Mouse (Mus musculus): ENCODE measurements around the gene Slc13a3. TPM values are rescaled to one million over a fixed set of nuclear protein-coding genes. Genes with fewer than 3 reads are reported as not detected.

The Slc13a3 gene
- polyA plus RNA-seq, 1 experiment from 2014 or later = 6.5 TPM

DNA sequence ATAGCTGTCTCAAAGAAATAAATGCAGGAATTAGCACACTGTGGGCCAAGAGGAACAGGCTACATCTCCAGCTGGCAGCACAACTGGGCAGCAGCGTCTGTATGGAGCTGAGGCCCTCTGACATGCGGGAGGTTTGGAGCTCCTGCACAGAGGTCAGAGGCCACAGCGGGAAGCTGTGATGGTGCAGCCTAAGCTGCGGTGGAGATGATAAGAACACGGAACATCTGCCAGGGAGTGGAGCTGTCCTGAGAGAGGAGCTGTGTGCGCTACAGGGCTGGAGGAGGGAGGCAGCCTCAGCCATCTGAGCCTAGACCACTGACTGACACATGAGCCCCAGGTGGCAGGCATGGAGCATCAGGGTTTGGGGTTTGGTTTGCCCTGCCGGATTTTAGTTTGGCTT is 44.3 kb downstream of the Slc13a3 start:
- WGBS = 76% methylated on average over 7 of the region's 7 CpGs
- Histone ChIP-seq H3K4me3 (replicated peaks; ENCODE audit: low read length) (no peak overlapping the region), H3K27me3 (replicated peaks; ENCODE audit: control insufficient read depth, insufficient read depth, low read length) (no peaks in the 10 kb centered on the region)

DNA sequence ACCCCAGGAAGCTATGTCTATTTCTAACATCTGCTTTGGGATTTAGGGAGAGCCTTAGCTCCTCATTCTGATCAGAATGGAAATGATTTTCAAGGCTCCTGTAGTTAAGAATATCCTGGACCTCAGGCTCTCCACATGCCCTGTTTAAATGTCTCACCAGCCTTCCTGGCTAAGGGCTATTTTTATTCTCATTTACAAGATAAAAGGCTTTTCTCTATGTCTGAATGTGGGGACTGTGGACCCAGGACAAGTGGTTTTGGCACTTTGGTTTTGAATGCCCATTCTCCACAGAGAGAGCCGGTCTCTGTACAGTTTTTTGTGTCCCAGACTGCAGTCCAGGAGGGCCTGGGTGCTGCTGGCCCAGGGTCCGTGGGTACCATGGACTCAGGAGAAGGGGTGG is 52.8 kb downstream of the Slc13a3 start:
- ATAC-seq = peak; percentile 64
- Histone ChIP-seq H3K9ac (replicated peaks; ENCODE audit: low read depth, low read length) (no peak overlapping the region), H3K27me3 (replicated peaks; ENCODE audit: control insufficient read depth, insufficient read depth, low read length) (no peaks in the 10 kb centered on the region), H3K4me2 (ENCODE audit: low read length) (no peak overlapping the region), H3K4me3 (replicated peaks; ENCODE audit: low read length) (no peak overlapping the region), H3K9me3 (ENCODE audit: control insufficient read depth, low read length) (no peaks in the 10 kb centered on the region), H3K27ac (ENCODE audit: low read length) (peak overlapping the region; percentile 82), H3K4me1 (replicated peaks; ENCODE audit: control insufficient read depth, insufficient read depth, low read length) (peaks cover 23% of the 10 kb centered on the region), H3K36me3 (ENCODE audit: control insufficient read depth, insufficient read depth) (no peaks in the 10 kb centered on the region)
- 26% methylated on average over 2 of the region's 2 CpGs for WGBS

More for the DNA sequence above, 44.3 kb downstream of the Slc13a3 start:
- Histone ChIP-seq H3K9ac (replicated peaks; ENCODE audit: low read depth, low read length) (no peak overlapping the region), H3K36me3 (ENCODE audit: control insufficient read depth, insufficient read depth) (no peaks in the 10 kb centered on the region), H3K4me2 (ENCODE audit: low read length) (no peak overlapping the region), H3K27ac (ENCODE audit: low read length) (no peak overlapping the region), H3K9me3 (ENCODE audit: control insufficient read depth, low read length) (no peaks in the 10 kb centered on the region), H3K4me1 (replicated peaks; ENCODE audit: control insufficient read depth, insufficient read depth, low read length) (no peaks in the 10 kb centered on the region)
- no peak for ATAC-seq

GRCm38 (mm10) chr2:165419670-165420111 is 53.3 kb downstream of the Slc13a3 start:
- H3K4me1 ChIP-seq (replicated peaks; ENCODE audit: control insufficient read depth, insufficient read depth, low read length) = peaks cover 23% of the 10 kb centered on the region
- H3K9ac ChIP-seq (replicated peaks; ENCODE audit: low read depth, low read length) = no peak overlapping the region
- peak; percentile 75 for ATAC-seq
- H3K27ac ChIP-seq (ENCODE audit: low read length) = peak overlapping the region; percentile 82
- H3K36me3 ChIP-seq (ENCODE audit: control insufficient read depth, insufficient read depth) = no peaks in the 10 kb centered on the region
- H3K4me2 ChIP-seq (ENCODE audit: low read length) = no peak overlapping the region
- no peak overlapping the region for H3K4me3 ChIP-seq (replicated peaks; ENCODE audit: low read length)
- no peaks in the 10 kb centered on the region for H3K27me3 ChIP-seq (replicated peaks; ENCODE audit: control insufficient read depth, insufficient read depth, low read length)
- WGBS = 30% methylated on average over 4 of the region's 4 CpGs
- H3K9me3 ChIP-seq (ENCODE audit: control insufficient read depth, low read length) = no peaks in the 10 kb centered on the region

GRCm38 (mm10) chr2:165418577-165418976 is 54.5 kb downstream of the Slc13a3 start:
- ATAC-seq = no peak
- no peak overlapping the region; the same call in 1 of the 2 replicates for H3K27ac ChIP-seq (ENCODE audit: low read length)
- H3K27me3 ChIP-seq (replicated peaks; ENCODE audit: control insufficient read depth, insufficient read depth, low read length) = no peaks in the 10 kb centered on the region
- H3K36me3 ChIP-seq (ENCODE audit: control insufficient read depth, insufficient read depth) = no peaks in the 10 kb centered on the region
- H3K9me3 ChIP-seq (ENCODE audit: control insufficient read depth, low read length) = no peaks in the 10 kb centered on the region
- no peak overlapping the region for H3K4me2 ChIP-seq (ENCODE audit: low read length)
- peaks cover 23% of the 10 kb centered on the region for H3K4me1 ChIP-seq (replicated peaks; ENCODE audit: control insufficient read depth, insufficient read depth, low read length)
- no peak overlapping the region for H3K9ac ChIP-seq (replicated peaks; ENCODE audit: low read depth, low read length)
- no peak overlapping the region for H3K4me3 ChIP-seq (replicated peaks; ENCODE audit: low read length)
- WGBS = 84% methylated on average over 2 of the region's 2 CpGs

DNA sequence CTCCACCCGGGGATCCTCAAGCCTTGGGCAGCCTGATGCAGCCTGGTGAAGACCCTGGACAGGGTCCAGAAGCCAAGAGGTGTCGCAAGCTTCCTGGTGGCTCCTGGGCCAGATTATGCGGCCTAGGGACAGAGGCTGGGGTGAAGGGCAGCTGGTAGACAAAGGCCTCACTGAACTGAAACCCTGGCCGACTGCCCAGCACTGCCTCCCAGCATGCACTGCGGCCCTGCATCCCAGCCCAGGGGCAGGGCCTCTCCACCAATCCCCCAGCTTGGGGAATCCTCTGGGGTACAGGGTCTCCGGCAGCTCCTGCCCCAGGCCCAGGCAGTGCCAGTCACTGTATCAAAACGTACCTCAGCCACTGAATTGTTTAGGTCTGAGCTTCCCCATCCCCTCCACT is 55.7 kb downstream of the Slc13a3 start:
- peak; percentile 67 for ATAC-seq
- no peaks in the 10 kb centered on the region for H3K27me3 ChIP-seq (replicated peaks; ENCODE audit: control insufficient read depth, insufficient read depth, low read length)
- H3K4me3 ChIP-seq (replicated peaks; ENCODE audit: low read length) = no peak overlapping the region
- no peaks in the 10 kb centered on the region for H3K36me3 ChIP-seq (ENCODE audit: control insufficient read depth, insufficient read depth)
- no peaks in the 10 kb centered on the region for H3K9me3 ChIP-seq (ENCODE audit: control insufficient read depth, low read length)
- H3K9ac ChIP-seq (replicated peaks; ENCODE audit: low read depth, low read length) = no peak overlapping the region; the same call in 1 of the 2 replicates
- peaks cover 23% of the 10 kb centered on the region for H3K4me1 ChIP-seq (replicated peaks; ENCODE audit: control insufficient read depth, insufficient read depth, low read length)
- peak overlapping the region; percentile 62 for H3K27ac ChIP-seq (ENCODE audit: low read length)
- H3K4me2 ChIP-seq (ENCODE audit: low read length) = no peak overlapping the region
- WGBS = 19% methylated on average over 7 of the region's 7 CpGs

DNA sequence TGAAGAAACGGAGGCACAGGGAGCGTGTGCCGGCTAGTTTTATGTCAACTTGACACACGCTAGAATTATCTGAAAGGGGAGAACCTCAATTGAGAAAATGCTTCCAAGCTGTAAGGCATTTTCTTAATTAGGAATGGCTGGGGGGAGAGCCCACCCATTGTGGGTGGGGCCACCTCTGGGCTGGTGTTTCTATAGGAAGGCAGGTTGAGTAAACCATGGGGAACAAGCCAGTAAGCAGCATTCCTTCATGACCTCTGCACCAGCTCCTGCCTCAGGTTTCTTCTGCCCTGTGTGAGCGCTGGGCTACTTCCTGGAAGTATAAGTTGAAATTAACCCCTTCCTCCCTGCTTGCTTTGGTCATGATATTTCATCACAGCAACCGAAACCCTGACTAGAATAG is 57.2 kb downstream of the Slc13a3 start:
- ATAC-seq = no peak
- Histone ChIP-seq H3K9me3 (ENCODE audit: control insufficient read depth, low read length) (no peaks in the 10 kb centered on the region), H3K27ac (ENCODE audit: low read length) (no peak overlapping the region), H3K36me3 (ENCODE audit: control insufficient read depth, insufficient read depth) (no peaks in the 10 kb centered on the region), H3K4me1 (replicated peaks; ENCODE audit: control insufficient read depth, insufficient read depth, low read length) (peaks cover 23% of the 10 kb centered on the region), H3K9ac (replicated peaks; ENCODE audit: low read depth, low read length) (no peak overlapping the region), H3K4me2 (ENCODE audit: low read length) (no peak overlapping the region), H3K4me3 (replicated peaks; ENCODE audit: low read length) (no peak overlapping the region), H3K27me3 (replicated peaks; ENCODE audit: control insufficient read depth, insufficient read depth, low read length) (no peaks in the 10 kb centered on the region)
- WGBS = 51% methylated on average over 6 of the region's 6 CpGs

DNA sequence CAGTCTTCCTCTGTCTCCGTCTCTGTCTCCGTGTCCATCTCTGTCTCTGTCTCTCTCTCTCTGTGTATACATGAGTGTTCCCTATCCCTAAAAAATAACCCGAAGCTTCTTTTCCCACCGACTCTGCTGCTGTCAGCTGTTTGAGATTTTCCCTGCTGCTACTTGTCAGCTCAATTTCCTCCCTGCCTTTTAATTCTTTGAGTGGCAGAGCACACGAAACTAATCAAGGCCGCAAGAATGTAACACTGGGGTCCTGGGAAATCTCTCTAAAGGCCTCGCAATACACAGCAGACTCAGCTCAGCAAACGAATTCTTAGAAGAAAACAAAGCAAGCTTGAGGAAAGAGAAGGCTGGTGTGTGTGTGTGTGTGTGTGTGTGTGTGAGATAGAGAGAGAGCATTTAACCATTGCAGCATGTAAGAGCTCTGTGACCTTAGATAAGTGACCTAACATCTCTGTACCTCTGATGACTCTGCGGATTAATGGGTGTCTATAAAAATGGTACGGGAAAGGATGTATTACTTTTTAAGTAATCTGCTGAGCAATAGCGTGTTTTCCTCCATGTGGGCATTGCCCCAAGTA is 57.8 kb downstream of the Slc13a3 start:
- no peak overlapping the region for H3K4me2 ChIP-seq (ENCODE audit: low read length)
- peaks cover 18% of the 10 kb centered on the region for H3K4me1 ChIP-seq (replicated peaks; ENCODE audit: control insufficient read depth, insufficient read depth, low read length)
- ATAC-seq = no peak
- 33% methylated on average over 11 of the region's 11 CpGs for WGBS
- no peaks in the 10 kb centered on the region for H3K36me3 ChIP-seq (ENCODE audit: control insufficient read depth, insufficient read depth)
- no peak overlapping the region for H3K27ac ChIP-seq (ENCODE audit: low read length)
- no peak overlapping the region for H3K9ac ChIP-seq (replicated peaks; ENCODE audit: low read depth, low read length)
- no peaks in the 10 kb centered on the region for H3K9me3 ChIP-seq (ENCODE audit: control insufficient read depth, low read length)
- no peaks in the 10 kb centered on the region for H3K27me3 ChIP-seq (replicated peaks; ENCODE audit: control insufficient read depth, insufficient read depth, low read length)
- H3K4me3 ChIP-seq (replicated peaks; ENCODE audit: low read length) = no peak overlapping the region

- 77% methylated on average over 5 of the region's 5 CpGs for WGBS
Observed at GRCm38 (mm10) chr2:165414321-165414720, 58.7 kb downstream of the Slc13a3 start.

GRCm38 (mm10) chr2:165413884-165414283 is 59.1 kb downstream of the Slc13a3 start:
- no peak overlapping the region for H3K4me3 ChIP-seq (replicated peaks; ENCODE audit: low read length)

More at GRCm38 (mm10) chr2:165414321-165414720, 58.7 kb downstream of the Slc13a3 start:
- Histone ChIP-seq H3K36me3 (ENCODE audit: control insufficient read depth, insufficient read depth) (no peaks in the 10 kb centered on the region), H3K27me3 (replicated peaks; ENCODE audit: control insufficient read depth, insufficient read depth, low read length) (no peaks in the 10 kb centered on the region), H3K9me3 (ENCODE audit: control insufficient read depth, low read length) (no peaks in the 10 kb centered on the region), H3K27ac (ENCODE audit: low read length) (no peak overlapping the region), H3K4me2 (ENCODE audit: low read length) (no peak overlapping the region), H3K4me3 (replicated peaks; ENCODE audit: low read length) (no peak overlapping the region), H3K4me1 (replicated peaks; ENCODE audit: control insufficient read depth, insufficient read depth, low read length) (peaks cover 12% of the 10 kb centered on the region), H3K9ac (replicated peaks; ENCODE audit: low read depth, low read length) (no peak overlapping the region)
- ATAC-seq = no peak

More at GRCm38 (mm10) chr2:165413884-165414283, 59.1 kb downstream of the Slc13a3 start:
- WGBS = 39% methylated on average over 3 of the region's 3 CpGs
- no peaks in the 10 kb centered on the region for H3K36me3 ChIP-seq (ENCODE audit: control insufficient read depth, insufficient read depth)
- ATAC-seq = no peak
- H3K27me3 ChIP-seq (replicated peaks; ENCODE audit: control insufficient read depth, insufficient read depth, low read length) = no peaks in the 10 kb centered on the region
- H3K9ac ChIP-seq (replicated peaks; ENCODE audit: low read depth, low read length) = no peak overlapping the region
- peaks cover 10% of the 10 kb centered on the region for H3K4me1 ChIP-seq (replicated peaks; ENCODE audit: control insufficient read depth, insufficient read depth, low read length)
- no peak overlapping the region for H3K27ac ChIP-seq (ENCODE audit: low read length)
- no peaks in the 10 kb centered on the region for H3K9me3 ChIP-seq (ENCODE audit: control insufficient read depth, low read length)
- H3K4me2 ChIP-seq (ENCODE audit: low read length) = no peak overlapping the region
